Mouse (Mus musculus): ENCODE data around the gene Pdpn. TPM values are rescaled to one million over a fixed set of nuclear protein-coding genes. Genes with fewer than 3 reads are reported as not detected.

Gene Pdpn
- polyA plus RNA-seq, 1 experiment: 1.3 TPM

DNA sequence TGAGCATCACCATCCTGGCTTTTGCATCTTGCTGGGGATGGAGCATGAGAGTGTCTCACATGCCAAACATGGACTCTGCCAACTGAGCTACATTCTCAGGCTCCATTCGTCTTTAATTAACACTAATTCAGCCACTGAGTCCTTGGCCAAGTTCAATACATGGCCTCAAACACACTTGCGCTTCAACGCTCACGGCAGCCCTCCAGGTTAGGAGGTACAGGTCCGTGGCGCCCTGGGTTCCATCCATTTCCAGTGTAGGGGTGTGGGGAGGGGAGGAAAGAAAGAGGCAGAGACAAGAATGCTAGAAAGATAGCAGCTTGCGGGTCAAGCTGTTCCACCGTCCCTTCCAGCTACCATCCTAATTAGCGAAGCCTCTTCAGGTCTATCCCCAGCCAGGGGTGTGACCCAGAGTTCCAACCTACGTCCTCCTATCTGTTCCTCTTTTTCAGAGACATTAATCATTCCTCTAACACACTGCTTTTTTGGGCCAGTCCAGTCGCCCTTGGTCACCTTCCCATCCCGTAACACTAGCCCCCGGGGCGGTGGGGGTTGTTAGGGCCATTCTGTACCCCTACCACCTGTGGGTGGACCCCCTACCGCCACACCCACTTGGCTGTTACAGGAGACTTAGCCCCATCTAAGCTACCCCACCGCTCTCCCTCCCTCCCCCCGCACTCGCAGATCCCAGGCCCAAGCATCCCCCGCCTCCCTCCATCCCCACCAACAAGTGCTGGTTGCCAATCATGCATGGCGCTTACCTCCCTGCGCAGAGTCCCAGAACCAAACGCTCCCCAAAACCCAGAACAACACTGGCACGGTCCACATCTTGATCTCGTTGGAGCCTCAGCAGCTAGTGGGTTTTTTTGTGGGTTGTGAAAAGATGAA is 691 bp downstream of the Pdpn start:
- no peaks in the 10 kb centered on the region for H3K36me3 ChIP-seq (ENCODE audit: control insufficient read depth, insufficient read depth, low read length)
- H3K27ac ChIP-seq (ENCODE audit: control insufficient read depth, insufficient read depth, low read depth, low read length): no peak overlapping the region
- TF ChIP-seq POLR2A (IDR thresholded peaks at IDR 0.05; ENCODE audit: control insufficient read depth, low read depth, low read length) (no peak), CTCF (IDR thresholded peaks at IDR 0.05; ENCODE audit: control insufficient read depth, insufficient read depth, insufficient replicate concordance, low read depth, low read length) (no peak)
- peaks cover 3% of the 10 kb centered on the region for H3K4me1 ChIP-seq (ENCODE audit: control insufficient read depth, insufficient read depth, low read length)
- H3K4me3 ChIP-seq (ENCODE audit: control insufficient read depth, low read depth, low read length): peak overlapping the region; percentile 52
- no peaks in the 10 kb centered on the region for H3K27me3 ChIP-seq (ENCODE audit: control insufficient read depth, insufficient read depth, low read length)

- peak overlapping the region; percentile 10 for H3K27ac ChIP-seq (ENCODE audit: control insufficient read depth, insufficient read depth, low read depth, low read length)
- no peaks in the 10 kb centered on the region for H3K36me3 ChIP-seq (ENCODE audit: control insufficient read depth, insufficient read depth, low read length)
- H3K4me1 ChIP-seq (ENCODE audit: control insufficient read depth, insufficient read depth, low read length): peaks cover 3% of the 10 kb centered on the region
- H3K27me3 ChIP-seq (ENCODE audit: control insufficient read depth, insufficient read depth, low read length): no peaks in the 10 kb centered on the region
- H3K4me3 ChIP-seq (ENCODE audit: control insufficient read depth, low read depth, low read length): no peak overlapping the region
- TF ChIP-seq POLR2A (IDR thresholded peaks at IDR 0.05; ENCODE audit: control insufficient read depth, low read depth, low read length) (no peak), CTCF (IDR thresholded peaks at IDR 0.05; ENCODE audit: control insufficient read depth, insufficient read depth, insufficient replicate concordance, low read depth, low read length) (no peak)
Observed at GRCm38 (mm10) chr4:143297016-143297556, 2.3 kb downstream of the Pdpn start.

- Histone ChIP-seq H3K4me1 (ENCODE audit: control insufficient read depth, insufficient read depth, low read length) (peaks cover 3% of the 10 kb centered on the region), H3K27ac (ENCODE audit: control insufficient read depth, insufficient read depth, low read depth, low read length) (no peak overlapping the region), H3K4me3 (ENCODE audit: control insufficient read depth, low read depth, low read length) (no peak overlapping the region)
Observed at GRCm38 (mm10) chr4:143296153-143296552, 3.2 kb downstream of the Pdpn start.

GRCm38 (mm10) chr4:143294324-143294723 is 5.0 kb downstream of the Pdpn start:
- Histone ChIP-seq H3K4me3 (ENCODE audit: control insufficient read depth, low read depth, low read length) (no peak overlapping the region), H3K4me1 (ENCODE audit: control insufficient read depth, insufficient read depth, low read length) (no peaks in the 10 kb centered on the region; the same call in 1 of the 2 replicates), H3K27me3 (ENCODE audit: control insufficient read depth, insufficient read depth, low read length) (no peaks in the 10 kb centered on the region), H3K27ac (ENCODE audit: control insufficient read depth, insufficient read depth, low read depth, low read length) (peak overlapping the region; percentile 81), H3K36me3 (ENCODE audit: control insufficient read depth, insufficient read depth, low read length) (no peaks in the 10 kb centered on the region)
- TF ChIP-seq POLR2A (IDR thresholded peaks at IDR 0.05; ENCODE audit: control insufficient read depth, low read depth, low read length) (no peak), CTCF (IDR thresholded peaks at IDR 0.05; ENCODE audit: control insufficient read depth, insufficient read depth, insufficient replicate concordance, low read depth, low read length) (no peak)

More at GRCm38 (mm10) chr4:143296153-143296552, 3.2 kb downstream of the Pdpn start:
- no peaks in the 10 kb centered on the region for H3K36me3 ChIP-seq (ENCODE audit: control insufficient read depth, insufficient read depth, low read length)
- TF ChIP-seq POLR2A (IDR thresholded peaks at IDR 0.05; ENCODE audit: control insufficient read depth, low read depth, low read length) (no peak), CTCF (IDR thresholded peaks at IDR 0.05; ENCODE audit: control insufficient read depth, insufficient read depth, insufficient replicate concordance, low read depth, low read length) (no peak)
- no peaks in the 10 kb centered on the region for H3K27me3 ChIP-seq (ENCODE audit: control insufficient read depth, insufficient read depth, low read length)

- no peaks in the 10 kb centered on the region for H3K36me3 ChIP-seq (ENCODE audit: control insufficient read depth, insufficient read depth, low read length)
Observed at GRCm38 (mm10) chr4:143288880-143289279, 10.5 kb downstream of the Pdpn start.

GRCm38 (mm10) chr4:143288473-143288872 is 10.9 kb downstream of the Pdpn start:
- no peak overlapping the region for H3K4me3 ChIP-seq (ENCODE audit: control insufficient read depth, low read depth, low read length)
- H3K36me3 ChIP-seq (ENCODE audit: control insufficient read depth, insufficient read depth, low read length): no peaks in the 10 kb centered on the region
- H3K27me3 ChIP-seq (ENCODE audit: control insufficient read depth, insufficient read depth, low read length): no peaks in the 10 kb centered on the region
- H3K27ac ChIP-seq (ENCODE audit: control insufficient read depth, insufficient read depth, low read depth, low read length): peak overlapping the region; percentile 45
- TF ChIP-seq POLR2A (IDR thresholded peaks at IDR 0.05; ENCODE audit: control insufficient read depth, low read depth, low read length): no peak
- no peak for TF ChIP-seq CTCF (IDR thresholded peaks at IDR 0.05; ENCODE audit: control insufficient read depth, insufficient read depth, insufficient replicate concordance, low read depth, low read length)
- H3K4me1 ChIP-seq (ENCODE audit: control insufficient read depth, insufficient read depth, low read length): peaks cover 4% of the 10 kb centered on the region; the same call in 1 of the 2 replicates

More at GRCm38 (mm10) chr4:143288880-143289279, 10.5 kb downstream of the Pdpn start:
- H3K27ac ChIP-seq (ENCODE audit: control insufficient read depth, insufficient read depth, low read depth, low read length): no peak overlapping the region
- peaks cover 4% of the 10 kb centered on the region; the same call in 1 of the 2 replicates for H3K4me1 ChIP-seq (ENCODE audit: control insufficient read depth, insufficient read depth, low read length)
- no peak for TF ChIP-seq POLR2A (IDR thresholded peaks at IDR 0.05; ENCODE audit: control insufficient read depth, low read depth, low read length)
- no peak for TF ChIP-seq CTCF (IDR thresholded peaks at IDR 0.05; ENCODE audit: control insufficient read depth, insufficient read depth, insufficient replicate concordance, low read depth, low read length)
- H3K4me3 ChIP-seq (ENCODE audit: control insufficient read depth, low read depth, low read length): no peak overlapping the region
- H3K27me3 ChIP-seq (ENCODE audit: control insufficient read depth, insufficient read depth, low read length): no peaks in the 10 kb centered on the region

DNA sequence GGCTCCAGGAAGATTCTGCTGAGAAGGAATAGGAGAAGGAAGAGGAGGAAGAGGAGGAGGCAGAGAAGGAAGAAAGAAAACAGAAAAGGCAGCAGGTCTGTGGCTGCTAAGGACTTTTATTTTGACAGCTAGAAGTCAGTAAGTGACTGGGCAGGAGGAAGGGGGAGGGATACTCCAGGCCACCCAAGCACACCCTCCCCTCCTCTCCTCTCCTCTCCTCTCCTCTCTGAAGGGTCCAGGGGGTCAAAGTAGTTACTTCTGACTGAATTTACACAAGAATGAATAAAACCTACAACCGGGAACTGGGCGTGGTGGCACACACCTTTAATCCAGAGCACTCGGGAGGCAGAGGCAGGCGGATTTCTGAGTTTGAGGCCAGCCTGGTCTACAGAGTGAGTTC is 12.3 kb downstream of the Pdpn start:
- Histone ChIP-seq H3K27ac (ENCODE audit: control insufficient read depth, insufficient read depth, low read depth, low read length) (no peak overlapping the region), H3K36me3 (ENCODE audit: control insufficient read depth, insufficient read depth, low read length) (no peaks in the 10 kb centered on the region), H3K4me1 (ENCODE audit: control insufficient read depth, insufficient read depth, low read length) (peaks cover 4% of the 10 kb centered on the region; the same call in 1 of the 2 replicates), H3K4me3 (ENCODE audit: control insufficient read depth, low read depth, low read length) (no peak overlapping the region), H3K27me3 (ENCODE audit: control insufficient read depth, insufficient read depth, low read length) (no peaks in the 10 kb centered on the region)
- no peak for TF ChIP-seq POLR2A (IDR thresholded peaks at IDR 0.05; ENCODE audit: control insufficient read depth, low read depth, low read length)
- no peak for TF ChIP-seq CTCF (IDR thresholded peaks at IDR 0.05; ENCODE audit: control insufficient read depth, insufficient read depth, insufficient replicate concordance, low read depth, low read length)

Data from testis, adult 2 months (tissue).